Mouse (Mus musculus) E14TG2a.4 (cell line): ENCODE data around the gene Rapgef4.
"Not testable (repeated sequence)": the region's sequence is repeated elsewhere in the genome, so short reads cannot be mapped to it uniquely, and the experiment has no call there.

Experiments used
- H3K27me3 ChIP-seq: 2 replicates; pipeline ENCODE4 v1.6.1; 2014; ENCODE audit warnings: low read length, control low read depth; ENCODE audit not compliant: insufficient read depth
- H3K36me3 ChIP-seq: 2 replicates; pipeline ENCODE4 v1.6.1; 2014; ENCODE audit warnings: low read length, control low read depth; ENCODE audit not compliant: insufficient read depth
- H3K4me1 ChIP-seq: replicated peaks from 2 replicates; pipeline ENCODE4 v1.6.1; 2014; ENCODE audit warnings: low read depth, low read length, control low read depth
- H3K4me3 ChIP-seq: replicated peaks from 2 replicates; pipeline ENCODE4 v1.5.1; 2014; ENCODE audit warnings: mild to moderate bottlenecking, low read length
- H3K9me3 ChIP-seq: 2 replicates; pipeline ENCODE4 v1.6.1; 2014; ENCODE audit warnings: low read length, control low read depth
- CTCF ChIP-seq: conservative IDR thresholded peaks from 2 replicates; pipeline ENCODE4 v1.5.1; 2014; ENCODE audit warnings: low read length
- NANOG ChIP-seq: IDR thresholded peaks from 2 replicates; pipeline ENCODE4 v1.6.1; 2014; ENCODE audit warnings: borderline replicate concordance, low read length, mixed read lengths
- POU5F1 ChIP-seq: IDR thresholded peaks from 2 replicates; pipeline ENCODE4 v1.6.1; 2014; ENCODE audit warnings: low read length, borderline replicate concordance

Gene Rapgef4

DNA sequence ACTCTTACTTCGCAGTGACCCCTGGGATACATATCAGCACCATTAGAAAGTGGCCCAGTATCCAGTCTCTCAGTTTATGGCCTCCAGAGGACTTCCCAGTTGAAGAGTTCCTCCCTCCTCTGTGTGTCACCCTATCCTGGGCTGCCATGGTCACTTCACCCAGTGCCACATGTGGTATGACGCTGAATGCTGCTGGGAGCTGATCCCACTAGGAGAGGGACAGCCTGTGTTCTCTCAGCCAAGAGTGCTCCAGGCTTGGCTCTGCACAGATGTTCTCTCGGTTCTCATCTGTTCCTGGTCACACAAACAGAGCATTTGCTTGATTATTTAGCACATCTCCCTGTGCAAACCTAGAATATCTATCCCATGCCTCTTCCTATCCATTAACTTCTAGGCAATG, 151.2 kb downstream of the Rapgef4 start:
- H3K4me3 ChIP-seq, result no peak overlapping the region
- H3K9me3 ChIP-seq, result no peaks in the 10 kb centered on the region
- H3K27me3 ChIP-seq, result no peaks in the 10 kb centered on the region
- peaks cover 35% of the 10 kb centered on the region for H3K4me1 ChIP-seq
- TF ChIP-seq CTCF, result no peak
- no peak for TF ChIP-seq NANOG
- no peak for TF ChIP-seq POU5F1
- no peaks in the 10 kb centered on the region for H3K36me3 ChIP-seq

DNA sequence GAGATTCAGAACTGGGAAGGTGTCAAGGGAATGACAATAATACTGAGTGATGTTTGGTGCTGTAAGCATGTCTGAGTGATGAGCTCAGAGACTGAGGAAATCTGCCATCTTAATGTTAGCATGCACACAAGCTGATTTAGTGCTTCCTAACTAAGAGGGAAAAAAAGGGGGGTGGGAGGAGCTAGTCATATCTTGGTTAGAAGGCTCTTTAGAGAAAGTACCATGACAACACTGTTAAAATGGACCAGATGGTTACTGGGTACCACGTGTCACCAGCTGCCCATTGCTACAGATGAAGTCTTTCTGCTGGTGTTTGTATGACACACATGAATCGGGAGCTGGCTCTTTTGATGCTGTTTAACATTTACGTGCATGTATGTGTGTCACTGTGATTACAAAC, 155.0 kb downstream of the Rapgef4 start:
- peaks cover 39% of the 10 kb centered on the region for H3K4me1 ChIP-seq
- no peaks in the 10 kb centered on the region for H3K9me3 ChIP-seq

DNA sequence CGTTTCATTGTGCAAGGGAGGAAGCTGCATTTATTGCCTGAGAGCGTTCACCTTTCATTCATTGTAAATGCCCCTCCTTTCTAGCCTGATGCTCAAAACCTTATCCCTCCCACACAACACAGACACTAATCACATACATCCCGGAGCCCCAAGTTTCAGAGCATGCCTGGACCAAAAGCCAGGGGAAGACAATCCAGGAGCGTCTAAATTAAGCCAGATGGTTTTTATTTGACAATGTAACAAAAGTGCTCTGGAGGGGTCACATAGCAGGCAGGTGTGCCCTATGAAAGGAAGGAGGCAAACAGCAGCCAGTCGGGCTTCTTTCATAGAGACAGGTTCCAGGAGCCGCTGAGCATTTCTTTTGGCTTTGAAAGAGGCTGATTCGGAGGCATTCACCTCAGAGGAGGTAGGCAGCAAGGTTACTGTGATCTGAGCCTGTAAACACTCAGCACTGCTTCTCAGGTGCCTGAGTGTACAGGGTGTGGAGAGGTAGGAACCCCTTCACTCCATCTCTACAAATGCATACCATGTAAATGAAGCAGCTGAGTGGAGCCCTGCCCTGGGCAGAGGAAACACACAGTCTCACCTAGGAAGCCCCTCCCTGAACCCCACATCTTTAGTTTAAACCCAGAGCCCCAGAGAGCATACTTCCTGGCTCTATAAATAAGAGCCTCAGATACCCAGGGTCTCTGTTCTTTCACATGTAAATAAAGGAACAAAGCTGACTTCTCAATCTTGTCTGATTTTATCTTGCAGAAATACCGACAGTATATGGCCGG, 155.6 kb downstream of the Rapgef4 start:
- TF ChIP-seq CTCF (no peak), POU5F1 (no peak), NANOG (no peak)
- peaks cover 34% of the 10 kb centered on the region for H3K4me1 ChIP-seq
- H3K27me3 ChIP-seq, result no peaks in the 10 kb centered on the region
- no peaks in the 10 kb centered on the region for H3K9me3 ChIP-seq
- peak overlapping the region; percentile 32; the same call in 1 of the 2 replicates for H3K4me3 ChIP-seq
- no peaks in the 10 kb centered on the region for H3K36me3 ChIP-seq

More for the DNA sequence above, 155.0 kb downstream of the Rapgef4 start:
- TF ChIP-seq NANOG (no peak), POU5F1 (no peak), CTCF (no peak)
- Histone ChIP-seq H3K27me3 (no peaks in the 10 kb centered on the region), H3K36me3 (no peaks in the 10 kb centered on the region), H3K4me3 (no peak overlapping the region)

DNA sequence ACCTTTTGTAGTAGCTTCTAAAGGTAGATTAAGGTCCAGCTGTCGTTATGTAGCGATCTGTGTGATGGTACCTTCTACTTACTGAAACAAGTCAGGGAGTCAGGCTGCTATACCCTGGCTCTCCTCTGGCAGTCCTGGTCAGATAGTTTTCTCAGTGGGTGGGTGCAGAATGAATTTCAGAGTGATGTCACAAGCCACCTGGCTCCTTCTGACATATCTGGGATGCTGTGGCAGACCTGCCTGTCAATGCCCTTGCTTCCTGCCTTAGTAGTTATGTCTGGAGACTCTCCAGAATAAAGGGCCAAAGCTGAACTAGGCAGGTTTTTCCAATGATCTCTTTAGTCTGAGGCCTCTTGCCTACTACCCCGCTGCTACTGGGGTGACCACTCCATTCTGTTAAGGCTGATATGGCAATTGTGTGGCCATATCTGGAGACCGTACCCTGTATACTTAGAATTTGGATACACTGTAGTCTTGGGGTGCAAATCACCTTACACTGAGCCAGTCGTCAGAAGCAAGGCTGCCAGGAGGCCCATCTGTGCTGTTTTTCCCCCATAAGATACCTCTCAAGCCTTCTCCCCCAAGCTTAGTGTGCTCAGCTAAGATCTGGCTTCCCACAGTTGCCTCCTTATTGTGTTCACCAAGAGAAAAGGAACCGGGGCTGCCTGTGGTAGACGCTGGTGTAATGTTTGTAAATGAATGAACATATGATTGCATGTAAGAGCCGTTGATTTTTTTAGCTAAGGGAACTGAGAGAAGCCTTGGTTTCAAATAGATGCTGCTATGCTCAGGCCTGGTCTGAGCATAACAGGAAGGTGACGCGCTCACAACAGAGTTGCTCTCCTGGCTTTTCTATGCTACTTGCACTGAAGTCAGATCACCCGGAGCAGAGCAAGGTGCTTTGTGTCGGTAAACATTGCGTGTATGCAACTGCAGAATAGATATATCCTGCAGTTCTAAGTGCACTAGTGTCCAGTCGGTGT, 159.1 kb downstream of the Rapgef4 start:
- Histone ChIP-seq H3K4me3 (no peak overlapping the region), H3K27me3 (no peaks in the 10 kb centered on the region), H3K9me3 (no peaks in the 10 kb centered on the region), H3K36me3 (no peaks in the 10 kb centered on the region), H3K4me1 (peaks cover 34% of the 10 kb centered on the region)
- TF ChIP-seq NANOG, result no peak
- TF ChIP-seq CTCF, result no peak
- no peak for TF ChIP-seq POU5F1

DNA sequence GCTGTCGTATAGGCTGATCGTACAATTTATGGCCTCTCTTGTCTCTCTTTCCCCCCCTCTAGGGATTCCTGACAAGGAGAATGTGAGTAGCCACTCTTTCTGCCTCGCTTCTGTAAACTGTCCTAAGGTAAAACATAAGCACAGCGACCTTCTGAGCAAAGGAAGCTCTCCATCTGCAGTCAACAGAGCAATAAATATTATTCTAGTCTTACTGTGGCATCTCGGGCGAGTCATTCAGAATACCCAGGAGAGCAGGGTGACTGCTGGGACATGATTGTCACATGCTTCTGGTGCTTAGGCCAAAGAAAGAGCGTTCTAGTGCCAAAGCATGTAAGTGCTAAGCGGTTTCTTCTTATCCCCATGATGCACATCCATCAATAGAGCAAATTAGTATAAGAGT, 160.1 kb downstream of the Rapgef4 start:
- Histone ChIP-seq H3K9me3 (no peaks in the 10 kb centered on the region), H3K4me1 (peaks cover 25% of the 10 kb centered on the region), H3K27me3 (no peaks in the 10 kb centered on the region), H3K4me3 (no peak overlapping the region), H3K36me3 (no peaks in the 10 kb centered on the region)
- TF ChIP-seq NANOG, result no peak
- no peak for TF ChIP-seq CTCF
- no peak for TF ChIP-seq POU5F1

DNA sequence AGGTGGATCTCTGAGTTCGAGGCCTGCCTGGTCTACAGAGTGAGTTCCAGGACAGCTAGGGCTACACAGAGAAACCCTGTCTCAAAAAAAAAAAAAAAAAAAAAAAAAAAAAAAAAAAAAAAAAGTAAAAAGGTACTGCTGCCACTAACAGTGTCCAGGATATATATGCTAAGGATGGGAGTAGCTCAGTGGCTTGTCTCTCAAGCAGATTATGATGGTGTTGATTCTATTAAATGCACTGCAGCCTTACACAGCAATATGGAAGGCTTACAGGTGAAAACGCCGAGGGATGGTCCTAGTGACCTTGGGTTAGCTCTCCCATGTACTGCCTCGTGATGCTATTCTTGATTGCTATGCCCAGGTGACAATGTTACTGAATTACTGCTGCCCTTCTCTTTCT, 160.7 kb downstream of the Rapgef4 start:
- peaks cover 18% of the 10 kb centered on the region for H3K4me1 ChIP-seq
- H3K4me3 ChIP-seq, H3K36me3 ChIP-seq, H3K27me3 ChIP-seq, H3K9me3 ChIP-seq: not testable (repeated sequence)

DNA sequence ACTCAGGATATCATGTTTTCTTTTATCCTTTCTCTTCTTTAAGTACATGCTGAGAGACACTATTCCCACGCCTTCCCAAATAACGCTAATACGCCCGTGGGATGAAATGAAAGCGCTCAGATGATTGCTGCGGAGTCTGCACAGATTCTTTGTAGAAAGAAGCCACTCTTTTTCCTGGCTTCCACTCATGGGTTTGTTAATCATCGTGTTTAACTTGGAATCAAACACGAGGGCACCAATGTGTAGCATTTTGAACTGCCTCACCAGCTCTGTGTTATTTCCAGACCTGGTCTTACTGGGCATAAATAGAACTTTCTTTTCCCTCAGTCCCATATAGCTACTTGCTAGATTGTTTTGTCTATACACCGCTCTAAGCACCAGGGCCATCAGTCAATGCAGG, 162.4 kb downstream of the Rapgef4 start:
- no peak for TF ChIP-seq POU5F1
- no peak for TF ChIP-seq CTCF
- no peak for TF ChIP-seq NANOG
- H3K4me1 ChIP-seq, result peaks cover 18% of the 10 kb centered on the region
- no peak overlapping the region for H3K4me3 ChIP-seq
- no peaks in the 10 kb centered on the region for H3K27me3 ChIP-seq
- H3K9me3 ChIP-seq, result no peaks in the 10 kb centered on the region
- H3K36me3 ChIP-seq, result no peaks in the 10 kb centered on the region

DNA sequence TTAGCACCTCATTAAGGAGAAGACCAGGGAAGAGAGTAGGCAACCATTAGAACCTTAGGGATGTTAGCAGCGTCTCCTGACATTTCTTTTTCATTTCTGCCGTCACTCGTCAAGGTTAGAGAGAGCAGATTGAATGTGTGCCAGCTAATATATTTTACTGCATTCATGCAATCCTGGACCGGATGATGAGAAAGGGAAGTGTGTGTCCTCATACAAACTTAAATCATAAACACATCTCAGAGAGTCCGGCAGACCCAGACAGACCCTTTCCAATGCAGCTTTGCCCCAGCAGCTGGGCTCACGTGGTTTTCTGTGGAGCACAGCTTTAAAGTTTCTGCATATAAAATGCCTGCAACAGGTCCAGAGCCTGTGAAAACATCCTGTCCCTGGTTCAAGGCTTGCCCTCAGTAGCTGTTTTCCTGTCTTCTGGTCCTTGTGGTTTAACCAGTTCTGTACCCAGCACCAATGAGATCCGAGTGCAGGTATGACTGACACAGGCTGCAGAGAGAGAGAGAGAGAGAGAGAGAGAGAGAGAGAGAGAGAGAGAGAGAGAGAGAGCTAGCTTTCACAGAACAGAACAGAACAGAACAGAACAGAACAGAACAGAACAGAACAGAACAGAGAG, 163.6 kb downstream of the Rapgef4 start:
- Histone ChIP-seq H3K9me3 (no peaks in the 10 kb centered on the region), H3K36me3 (no peaks in the 10 kb centered on the region), H3K27me3 (no peaks in the 10 kb centered on the region), H3K4me3 (no peak overlapping the region), H3K4me1 (peaks cover 29% of the 10 kb centered on the region)
- TF ChIP-seq CTCF (no peak), NANOG (no peak), POU5F1 (no peak)
